Mouse (Mus musculus) heart, adult 8-10 months (tissue): ENCODE results near the gene Inpp4b. TPM values are rescaled to one million over a fixed set of nuclear protein-coding genes. Genes with fewer than 3 reads are reported as not detected.

Experiments used
- DNase-seq: peaks from one replicate; pipeline ENCODE4 v3.0.0; 2022; ENCODE audit warnings: low spot score
- total RNA-seq, 4 experiments: library from RNA; stranded (reverse); gene quantifications; 2 replicates each; pipeline ENCODE4 v1.2.4; 2022

Inpp4b gene
- total RNA-seq, 4 experiments from 2014 or later, result 50.3 to 81.7 (median 64.1) TPM

DNA sequence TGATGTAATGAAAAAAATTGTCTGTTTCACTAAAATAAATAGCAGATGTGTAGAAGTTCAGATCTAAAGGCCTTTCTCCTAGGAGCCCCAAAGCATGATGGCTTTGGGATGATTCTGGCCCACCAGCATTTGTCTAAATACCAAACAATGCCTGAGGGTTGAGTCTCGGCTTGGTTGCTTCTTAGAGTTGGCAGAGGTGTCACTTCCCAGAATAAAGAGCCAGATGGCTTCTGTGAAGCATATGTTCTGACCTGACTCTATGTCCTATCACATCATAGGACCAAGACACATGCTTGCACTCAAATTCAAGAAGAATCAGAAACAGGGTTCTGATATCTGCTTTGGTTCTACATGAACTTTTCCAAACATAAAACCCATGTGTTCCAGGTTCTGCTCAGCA, 365.1 kb downstream of the Inpp4b start:
- DNase-seq, result no peak

DNA sequence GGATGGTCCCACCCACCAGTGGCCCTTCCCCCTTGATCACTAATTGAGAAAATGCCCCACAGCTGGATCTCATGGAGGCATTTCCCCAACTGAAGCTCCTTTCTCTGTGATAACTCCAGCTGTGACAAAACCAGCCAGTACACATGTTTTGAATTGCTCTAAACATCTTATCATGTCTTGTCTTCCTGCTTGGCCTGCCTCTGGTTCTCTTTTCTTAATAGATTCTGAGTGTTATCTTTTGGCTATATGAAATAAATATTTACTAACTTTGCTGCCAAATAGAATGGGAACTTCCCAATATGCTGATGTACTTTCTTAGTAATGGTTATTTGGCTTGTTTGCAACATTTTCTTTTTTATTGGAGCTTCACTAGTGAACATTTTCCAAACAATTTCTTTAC, 389.0 kb downstream of the Inpp4b start:
- no peak for DNase-seq

- no peak for DNase-seq
These were observed 393.3 kb downstream of the Inpp4b start for GRCm38 (mm10) chr8:81735655-81736054.

- no peak for DNase-seq
These were observed 393.7 kb downstream of the Inpp4b start for GRCm38 (mm10) chr8:81736103-81736502.

- no peak for DNase-seq
These were observed 400.2 kb downstream of the Inpp4b start for GRCm38 (mm10) chr8:81742588-81742987.

- no peak for DNase-seq
These were observed 400.7 kb downstream of the Inpp4b start for GRCm38 (mm10) chr8:81743040-81743439.

DNA sequence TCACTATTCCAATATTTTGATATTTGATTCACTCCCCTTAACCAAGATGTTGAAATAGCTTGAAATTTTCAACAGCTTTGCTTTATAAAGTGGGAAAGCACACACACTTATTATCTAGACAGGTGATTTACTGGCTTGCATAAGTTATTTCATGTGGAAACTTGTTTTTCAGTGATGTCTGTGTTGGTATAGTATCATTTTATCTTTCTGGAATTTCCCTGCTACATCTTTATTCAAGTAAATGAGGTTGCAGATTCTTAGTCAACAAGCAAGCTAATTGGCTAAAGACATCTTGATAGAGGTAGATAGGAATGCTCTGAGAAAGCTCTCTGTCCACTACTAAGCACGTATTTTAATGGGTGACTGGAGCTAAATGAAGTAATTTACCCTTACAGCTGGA, 403.1 kb downstream of the Inpp4b start:
- no peak for DNase-seq

GRCm38 (mm10) chr8:81751159-81751558, 408.8 kb downstream of the Inpp4b start:
- DNase-seq, result no peak

DNA sequence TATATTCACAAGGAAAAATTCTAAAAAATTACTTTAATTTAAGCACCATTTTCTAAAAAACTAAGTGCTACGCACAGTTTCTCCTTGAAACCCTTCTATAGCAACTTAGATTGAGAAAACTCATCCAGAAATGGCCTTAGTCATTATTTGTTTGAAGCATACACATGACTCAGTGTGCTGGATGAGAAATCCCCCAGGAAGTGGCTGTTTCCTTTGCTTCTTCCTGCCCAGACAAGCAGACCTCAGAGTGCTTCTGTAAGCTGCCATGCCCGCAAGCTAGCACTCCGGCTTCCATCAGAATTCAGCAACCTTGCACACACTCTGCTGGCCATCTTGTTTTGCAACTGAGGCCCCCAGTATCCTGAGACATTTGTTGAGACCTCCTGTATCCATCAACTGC, 414.3 kb downstream of the Inpp4b start:
- DNase-seq, result no peak

DNA sequence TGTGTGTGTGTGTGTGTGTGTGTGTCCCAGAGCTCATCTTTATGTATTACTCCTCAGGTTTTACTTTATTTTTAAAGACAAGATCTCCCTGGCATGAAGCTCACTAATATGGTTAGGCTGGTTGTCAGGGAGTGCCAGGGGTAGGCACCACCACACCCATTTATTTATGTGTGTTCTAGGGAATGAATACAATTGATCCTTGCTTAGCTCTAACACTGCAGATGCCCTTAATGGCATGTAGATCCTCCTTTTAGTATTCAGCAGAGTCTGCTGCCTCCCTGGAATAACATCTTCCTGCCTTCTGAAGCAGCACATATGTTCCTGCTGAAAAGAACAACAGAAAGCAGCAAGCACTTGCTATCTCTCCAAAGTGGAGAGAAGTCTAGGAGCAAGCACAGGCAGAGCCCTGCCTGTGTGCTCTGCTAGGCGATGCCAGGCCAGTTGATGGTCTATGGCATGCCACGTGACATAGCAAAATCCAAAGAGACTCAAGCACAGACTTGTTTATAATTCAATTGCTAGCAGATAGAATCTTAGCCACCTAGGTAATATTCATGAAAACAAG, 415.3 kb downstream of the Inpp4b start:
- no peak for DNase-seq

DNA sequence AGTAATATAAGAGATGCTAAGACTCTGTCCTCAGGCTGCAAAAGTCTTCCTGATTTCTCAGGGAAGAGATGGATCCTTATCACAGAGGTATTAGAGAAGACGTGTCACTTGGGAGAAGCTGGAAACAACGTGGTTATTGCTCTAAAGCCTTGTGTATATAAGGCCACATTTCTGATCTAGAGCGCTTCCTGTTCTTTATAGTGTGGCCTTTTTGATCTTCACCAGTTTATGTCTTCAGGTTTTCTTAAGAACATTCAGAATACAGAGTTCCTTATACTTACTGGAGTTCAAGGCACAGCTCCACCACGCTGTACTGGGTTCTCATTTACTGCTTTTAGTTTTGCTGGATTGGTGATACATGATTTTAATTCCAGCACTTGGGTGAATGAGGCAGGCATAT, 419.1 kb downstream of the Inpp4b start:
- no peak for DNase-seq

- no peak for DNase-seq
These were observed 423.7 kb downstream of the Inpp4b start for GRCm38 (mm10) chr8:81766033-81766432.

GRCm38 (mm10) chr8:81767411-81768312, 425.3 kb downstream of the Inpp4b start:
- peak; percentile 69 for DNase-seq

DNA sequence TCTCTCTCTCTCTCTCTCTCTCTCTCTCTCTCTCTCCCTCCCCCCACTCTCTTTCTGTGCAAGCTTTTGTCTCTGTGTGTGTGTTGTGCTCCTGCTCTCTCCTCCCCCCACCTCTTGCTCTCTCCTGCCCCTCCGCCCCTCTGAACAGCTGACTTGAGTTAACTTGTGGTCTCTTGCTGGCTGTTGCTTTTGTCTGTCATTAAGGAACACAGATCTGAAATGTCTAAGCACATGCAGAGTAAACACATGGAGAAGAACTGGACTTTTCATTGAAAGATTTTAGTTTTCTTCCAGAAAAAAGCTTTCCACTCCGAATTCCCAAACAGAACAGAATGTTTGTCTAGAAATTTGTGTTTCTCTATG, 425.9 kb downstream of the Inpp4b start:
- DNase-seq, result no peak

- no peak for DNase-seq
These were observed 426.5 kb downstream of the Inpp4b start for GRCm38 (mm10) chr8:81768731-81769445.

- DNase-seq, result no peak
These were observed 428.4 kb downstream of the Inpp4b start for GRCm38 (mm10) chr8:81770603-81771276.

DNA sequence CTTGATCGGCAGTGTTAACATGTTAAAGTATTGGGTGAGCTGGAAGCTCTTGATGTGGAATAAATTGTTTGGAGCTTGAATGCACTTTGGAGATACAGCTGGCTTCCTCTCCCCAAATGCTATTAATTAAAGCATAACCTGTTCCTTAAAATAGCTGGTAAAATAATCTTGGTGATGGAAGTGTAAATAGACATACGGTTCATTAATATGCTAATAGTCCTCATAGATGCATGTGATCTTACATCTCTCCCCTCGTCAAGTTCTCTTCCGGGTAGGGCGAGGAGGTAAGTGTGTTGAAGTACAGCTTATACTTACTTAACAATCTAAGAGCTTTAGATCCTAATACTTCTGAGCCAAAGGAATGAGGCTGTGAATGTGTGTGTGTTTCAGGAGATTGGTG, 430.5 kb downstream of the Inpp4b start:
- no peak for DNase-seq

GRCm38 (mm10) chr8:81773305-81773965, 431.1 kb downstream of the Inpp4b start:
- no peak for DNase-seq

DNA sequence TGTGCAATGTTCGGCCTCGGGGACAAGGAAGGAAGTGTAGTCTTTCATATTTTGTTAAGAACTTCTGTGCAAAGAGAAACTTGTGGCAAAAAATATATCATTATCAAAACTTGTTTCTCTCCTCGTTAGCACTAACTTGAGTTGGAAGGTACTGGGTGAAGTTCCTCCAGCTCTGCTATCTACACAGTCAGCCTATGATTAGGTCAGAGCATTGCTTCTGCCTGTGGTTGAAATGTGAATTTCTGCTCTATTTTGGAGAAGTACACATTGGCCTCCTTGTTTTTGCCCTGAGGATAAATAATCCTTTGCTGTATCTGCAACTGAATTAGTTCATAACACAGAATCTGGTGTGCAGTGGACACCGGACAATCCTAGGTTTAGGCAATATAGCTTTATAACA, 431.7 kb downstream of the Inpp4b start:
- DNase-seq, result no peak

- no peak for DNase-seq
These were observed 432.1 kb downstream of the Inpp4b start for GRCm38 (mm10) chr8:81774454-81774853.

- DNase-seq, result no peak
These were observed 434.3 kb downstream of the Inpp4b start for GRCm38 (mm10) chr8:81776516-81777237.
